ENCODE assay signal across 19 mouse cellular contexts in genomic region chr6:146865701-146866100, GRCm38 (mm10). TPM values are rescaled to one million over a fixed set of nuclear protein-coding genes. Genes with fewer than 3 reads are reported as not detected.
A peak's percentile ranks its signal among the peaks of the same experiment; 100 is the strongest.
DNase-seq lines count a peak whose midpoint lies in the region; ATAC-seq and TF ChIP-seq lines count a peak whose summit lies in the region.
"Had no signal": no experiment of that assay in that cellular context is flagged by ENCODE, and none has a peak within 500 bp of the region (broad histone marks: within the 10 kb centered on the region; RNA-seq: fewer than 3 reads in every experiment).

No protein-coding gene starts in this region.

- no peak for TF ChIP-seq POLR2A in heart, adult 2 months (IDR thresholded peaks at IDR 0.05; ENCODE audit: insufficient read depth, low read depth, low read length)

- peak; percentile 46 for TF ChIP-seq CTCF in heart, adult 2 months (IDR thresholded peaks at IDR 0.05)

- no peak overlapping the region for H3K27ac ChIP-seq in heart, adult 2 months
- no peak overlapping the region for H3K27ac ChIP-seq in midbrain, embryonic 11.5 days (ENCODE audit: low read depth, low read length)
- H3K27ac ChIP-seq in midbrain, embryonic 13.5 days, result no peak overlapping the region
- no peak overlapping the region for H3K27ac ChIP-seq in heart, embryonic 11.5 days (ENCODE audit: low read depth, low read length)
- H3K27ac ChIP-seq: hindbrain, embryonic 15.5 days; liver, embryonic 15.5 days had no signal

- H3K4me3 ChIP-seq in heart, adult 2 months, result no peak overlapping the region
- no peak overlapping the region for H3K4me3 ChIP-seq in midbrain, embryonic 11.5 days (ENCODE audit: low read depth, low read length)
- no peak overlapping the region for H3K4me3 ChIP-seq in midbrain, embryonic 13.5 days (replicated peaks)
- H3K4me3 ChIP-seq in heart, embryonic 11.5 days (ENCODE audit: low read depth, low read length), result no peak overlapping the region
- H3K4me3 ChIP-seq: erythroblast, embryonic 14.5 days; hindbrain, embryonic 15.5 days; liver, embryonic 15.5 days; megakaryocyte, embryonic 14.5 days had no signal

- no peaks in the 10 kb centered on the region for H3K4me1 ChIP-seq in heart, adult 2 months (ENCODE audit: control insufficient read depth, insufficient read depth, low read length)
- H3K4me1 ChIP-seq in midbrain, embryonic 11.5 days (ENCODE audit: control insufficient read depth, insufficient read depth, low read length), result no peaks in the 10 kb centered on the region
- H3K4me1 ChIP-seq in midbrain, embryonic 13.5 days (replicated peaks), result no peaks in the 10 kb centered on the region
- no peaks in the 10 kb centered on the region for H3K4me1 ChIP-seq in heart, embryonic 11.5 days (ENCODE audit: control insufficient read depth, insufficient read depth, low read length)
- H3K4me1 ChIP-seq: hindbrain, embryonic 15.5 days; liver, embryonic 15.5 days had no signal

- intact Hi-C loops in heart, adult 2 months (cut with DNase I), result no loop called here
- intact Hi-C loops in heart, postnatal 14 days (cut with DNase I), result no loop called here

- TF ChIP-seq EP300 in heart, adult 2 months (IDR thresholded peaks at IDR 0.05; ENCODE audit: insufficient read depth, low read depth, low read length), result no peak

- no peaks in the 10 kb centered on the region for H3K9me3 ChIP-seq in midbrain, embryonic 11.5 days (ENCODE audit: control insufficient read depth, low read length)
- H3K9me3 ChIP-seq in midbrain, embryonic 13.5 days, result no peaks in the 10 kb centered on the region
- H3K9me3 ChIP-seq in heart, embryonic 11.5 days (replicated peaks; ENCODE audit: control insufficient read depth, low read length), result no peaks in the 10 kb centered on the region
- H3K9me3 ChIP-seq: hindbrain, embryonic 15.5 days; liver, embryonic 15.5 days had no signal

- DNase-seq in heart, adult 2 months, result no peak
- no peak for DNase-seq in heart, postnatal 14 days
- DNase-seq in midbrain, embryonic 11.5 days (ENCODE audit: low spot score, missing footprints), result peak; percentile 60
- DNase-seq in R1 (ENCODE audit: low read depth, low spot score), result peak; percentile 83
- no peak for DNase-seq in yolk sac, embryonic 10.5 days (ENCODE audit: low spot score)
- DNase-seq: cerebellum, adult 8-10 months; gastrocnemius, postnatal 36 days; layer of hippocampus, adult 9-11 months; right cerebral cortex, postnatal 14 days had no signal

- no peaks in the 10 kb centered on the region for H3K79me2 ChIP-seq in heart, adult 2 months (replicated peaks; ENCODE audit: control insufficient read depth, insufficient read depth, low read length)

- ATAC-seq in midbrain, embryonic 11.5 days (ENCODE audit: low FRiP score), result no peak
- no peak for ATAC-seq in midbrain, embryonic 13.5 days
- ATAC-seq in megakaryocyte progenitor cell, adult 5-6 weeks (replicated peaks; ENCODE audit: poor library complexity), result peak; percentile 71; the same call in 1 of the 2 replicates
- ATAC-seq in heart, embryonic 11.5 days (replicated peaks; ENCODE audit: insufficient number of reproducible peaks, low FRiP score, low TSS enrichment), result no peak

- WGBS in heart, adult 2 months, result 82% methylated on average over 4 of the region's 4 CpGs
- 78% methylated on average over 4 of the region's 4 CpGs for WGBS in midbrain, embryonic 11.5 days
- WGBS in midbrain, embryonic 13.5 days, result 82% methylated on average over 4 of the region's 4 CpGs
- 84% methylated on average over 4 of the region's 4 CpGs for WGBS in heart, embryonic 11.5 days (ENCODE audit: insufficient replicate concordance)

- H3K4me2 ChIP-seq in midbrain, embryonic 11.5 days, result no peak overlapping the region
- no peak overlapping the region for H3K4me2 ChIP-seq in midbrain, embryonic 13.5 days (replicated peaks)
- H3K4me2 ChIP-seq in heart, embryonic 11.5 days, result no peak overlapping the region
- H3K4me2 ChIP-seq: hindbrain, embryonic 15.5 days; liver, embryonic 15.5 days had no signal

- no peaks in the 10 kb centered on the region for H3K36me3 ChIP-seq in heart, adult 2 months (ENCODE audit: control insufficient read depth, insufficient read depth, low read length)
- H3K36me3 ChIP-seq in midbrain, embryonic 11.5 days (ENCODE audit: control insufficient read depth, insufficient read depth, low read length), result no peaks in the 10 kb centered on the region
- no peaks in the 10 kb centered on the region for H3K36me3 ChIP-seq in midbrain, embryonic 13.5 days
- H3K36me3 ChIP-seq in heart, embryonic 11.5 days (ENCODE audit: control insufficient read depth, insufficient read depth, low read length), result no peaks in the 10 kb centered on the region
- H3K36me3 ChIP-seq: hindbrain, embryonic 15.5 days; liver, embryonic 15.5 days had no signal

- H3K9ac ChIP-seq in heart, adult 2 months (ENCODE audit: low read depth, low read length), result no peak overlapping the region
- H3K9ac ChIP-seq in midbrain, embryonic 11.5 days (ENCODE audit: low read length), result no peak overlapping the region
- H3K9ac ChIP-seq in midbrain, embryonic 13.5 days (replicated peaks), result no peak overlapping the region
- no peak overlapping the region for H3K9ac ChIP-seq in heart, embryonic 11.5 days (ENCODE audit: low read depth, low read length)
- H3K9ac ChIP-seq: hindbrain, embryonic 15.5 days; liver, embryonic 15.5 days had no signal

- H3K27me3 ChIP-seq in heart, adult 2 months (ENCODE audit: control insufficient read depth, insufficient read depth, low read length), result no peaks in the 10 kb centered on the region
- H3K27me3 ChIP-seq in midbrain, embryonic 11.5 days (ENCODE audit: control insufficient read depth, insufficient read depth, low read length), result no peaks in the 10 kb centered on the region
- no peaks in the 10 kb centered on the region for H3K27me3 ChIP-seq in midbrain, embryonic 13.5 days
- no peaks in the 10 kb centered on the region for H3K27me3 ChIP-seq in heart, embryonic 11.5 days (ENCODE audit: control insufficient read depth, insufficient read depth, low read length)
- H3K27me3 ChIP-seq: hindbrain, embryonic 15.5 days; liver, embryonic 15.5 days had no signal

RNA-seq across cellular contexts. Expression of gene Smco2, which starts 15.8 kb away (rescaled TPM):
- 1 to 10 TPM; 2.0 TPM for total RNA-seq in heart, adult 2 months (2021)
- 0.47 and 0.76 TPM in 2 replicates for polyA plus RNA-seq in heart, adult 2 months (2012; rRNA removed)
- total RNA-seq in heart, postnatal 14 days (2021), result 1 to 10 TPM; 1.3 to 1.4 TPM
- polyA plus RNA-seq in midbrain, embryonic 11.5 days (2014; fragmentation: Nextera tagmentation; extraction: Ambion mirVana), result not detected in 2 replicates
- not detected in 2 replicates for polyA plus RNA-seq in midbrain, embryonic 13.5 days (2015; fragmentation: Nextera tagmentation; extraction: Ambion mirVana)
- total RNA-seq in megakaryocyte progenitor cell, adult 5-6 weeks (2015), result not detected in 2 replicates
- not detected in 2 replicates for total RNA-seq in megakaryocyte progenitor cell, adult 5-6 weeks (2017)
- polyA plus RNA-seq in heart, embryonic 11.5 days (2014; fragmentation: Nextera tagmentation; extraction: Ambion mirVana), result not detected in 2 replicates
- total RNA-seq: gastrocnemius, postnatal 36 days; left cerebral cortex, postnatal 25 days; neutrophil, adult 5-6 weeks had no signal
- polyA plus RNA-seq: erythroblast, embryonic 14.5 days; hindbrain, embryonic 15.5 days; kidney, embryonic 14.5 days; liver, embryonic 15.5 days had no signal

RNA-seq across cellular contexts. Expression of gene Ppfibp1, which starts 22.6 kb away (rescaled TPM):
- 100 to 1,000 TPM; 102 to 128 TPM for total RNA-seq in heart, adult 2 months (2021)
- 15.4 and 33.7 TPM in 2 replicates for polyA plus RNA-seq in heart, adult 2 months (2012; rRNA removed)
- 10 to 100 TPM; 80.7 to 89.8 TPM for total RNA-seq in heart, postnatal 14 days (2021)
- 30.2 and 30.7 TPM in 2 replicates for polyA plus RNA-seq in midbrain, embryonic 11.5 days (2014; fragmentation: Nextera tagmentation; extraction: Ambion mirVana)
- 14.2 and 15.3 TPM in 2 replicates for polyA plus RNA-seq in midbrain, embryonic 13.5 days (2015; fragmentation: Nextera tagmentation; extraction: Ambion mirVana)
- 6.8 and 9.5 TPM in 2 replicates for total RNA-seq in megakaryocyte progenitor cell, adult 5-6 weeks (2015)
- total RNA-seq in megakaryocyte progenitor cell, adult 5-6 weeks (2017), result 9.8 and 19.6 TPM in 2 replicates
- polyA plus RNA-seq in heart, embryonic 11.5 days (2014; fragmentation: Nextera tagmentation; extraction: Ambion mirVana), result 78.0 and 86.2 TPM in 2 replicates
- polyA plus RNA-seq: erythroblast, embryonic 14.5 days had no signal

Comparison
In these comparisons a context has a peak if more than half of its experiments do, and no peak if none do; other contexts are left out.
1. DNase-seq: peak in midbrain, embryonic 11.5 days (single experiment) and R1 (single experiment); none in heart, adult 2 months (0 of 2), heart, postnatal 14 days (0 of 2) and yolk sac, embryonic 10.5 days (single experiment).